Mouse (Mus musculus) liver, embryonic 11.5 days (tissue): Measurements from ENCODE around the gene Ranbp17. TPM values are rescaled to one million over a fixed set of nuclear protein-coding genes. Genes with fewer than 3 reads are reported as not detected.

Experiments
- ATAC-seq: fragments of 200-750 bp; cut with Nextera tagmentation; replicated peaks from 2 replicates; pipeline ENCODE4 v1.8.0; 2017; ENCODE audit warnings: moderate number of reproducible peaks, mild to moderate bottlenecking, moderate TSS enrichment, moderate library complexity; ENCODE audit not compliant: low FRiP score
- DNase-seq: peaks from one replicate; pipeline ENCODE4 v3.0.0-alpha.2; 2017; ENCODE audit warnings: low spot score
- H3K27ac ChIP-seq: fragments of 300-500 bp; sonication (generic); 2 replicates; pipeline ENCODE4 v1.5.1; 2014; ENCODE audit warnings: mild to moderate bottlenecking, low read depth, low read length, control low read depth
- H3K27me3 ChIP-seq: fragments of 300-500 bp; sonication (generic); replicated peaks from 2 replicates; pipeline ENCODE4 v1.6.1; 2014; ENCODE audit warnings: low read length, mixed read lengths; ENCODE audit not compliant: control insufficient read depth, insufficient read depth
- H3K36me3 ChIP-seq: fragments of 300-500 bp; sonication (generic); 2 replicates; pipeline ENCODE4 v1.6.1; 2014; ENCODE audit warnings: mild to moderate bottlenecking, low read length, moderate library complexity, mixed read lengths; ENCODE audit not compliant: control insufficient read depth, insufficient read depth
- H3K4me1 ChIP-seq: fragments of 300-500 bp; sonication (generic); replicated peaks from 2 replicates; pipeline ENCODE4 v1.6.1; 2014; ENCODE audit warnings: low read length, mixed read lengths; ENCODE audit not compliant: control insufficient read depth, insufficient read depth
- H3K4me2 ChIP-seq: fragments of 300-500 bp; sonication (generic); 2 replicates; pipeline ENCODE4 v1.6.1; 2014; ENCODE audit warnings: mild to moderate bottlenecking, control low read depth, moderate library complexity
- H3K4me3 ChIP-seq: fragments of 300-500 bp; sonication (generic); 2 replicates; pipeline ENCODE4 v1.5.1; 2014; ENCODE audit warnings: low read depth, low read length, control low read depth
- H3K9ac ChIP-seq: fragments of 300-500 bp; sonication (generic); 2 replicates; pipeline ENCODE4 v1.6.1; 2014; ENCODE audit warnings: low read depth, low read length, control low read depth
- H3K9me3 ChIP-seq: fragments of 300-500 bp; sonication (generic); 2 replicates; pipeline ENCODE4 v1.6.1; 2016; ENCODE audit warnings: low read length, inconsistent platforms, mixed read lengths; ENCODE audit not compliant: control insufficient read depth
- WGBS: fragments of 180-500 bp; shearing (Covaris S2); extraction: QIAGEN DNeasy Blood & Tissue Kit; methylation state at CpG from one replicate; pipeline ENCODE4 v1.1.7; 2014; 5-methylcytosine and 5-hydroxymethylcytosine counted together
- polyA plus RNA-seq: library from polyadenylated mRNA; unstranded; fragments of >200 nt; fragmentation: Nextera tagmentation; extraction: Ambion mirVana; gene quantifications from 2 replicates; pipeline ENCODE4 v1.2.1, GENCODE M21; 2014

Ranbp17 gene
- polyA plus RNA-seq, 1 experiment from 2014 or later: 8.5 TPM

DNA sequence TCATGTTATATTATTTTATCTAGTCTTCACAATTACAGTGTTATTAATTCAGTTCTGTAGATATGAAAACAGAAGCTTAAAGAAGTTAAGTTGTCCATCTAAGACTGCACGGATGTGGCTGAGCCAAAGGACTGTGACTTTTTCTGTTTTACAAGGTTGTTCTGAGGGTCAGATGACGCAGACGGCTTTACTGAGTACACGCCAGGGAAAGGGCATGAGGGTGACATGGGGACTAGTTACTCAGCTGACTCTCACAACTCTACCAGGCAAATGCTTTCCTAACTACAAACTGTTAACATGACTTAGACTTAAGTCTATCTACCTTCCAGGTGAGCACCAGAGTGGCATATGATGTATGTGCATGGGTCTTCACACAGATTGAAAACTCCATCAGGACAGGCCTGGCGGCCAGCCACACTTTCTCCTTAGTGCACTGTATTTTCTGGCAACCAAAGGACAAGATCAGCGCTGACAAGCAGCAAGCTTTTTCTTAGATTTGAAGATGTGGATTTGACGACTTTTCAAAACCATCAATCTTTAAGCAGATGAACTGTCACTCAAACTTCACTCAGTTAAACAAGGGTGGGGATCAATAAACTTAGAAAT, 194.4 kb downstream of the Ranbp17 start:
- no peaks in the 10 kb centered on the region for H3K4me1 ChIP-seq
- no peak overlapping the region for H3K9ac ChIP-seq
- H3K27me3 ChIP-seq: no peaks in the 10 kb centered on the region
- ATAC-seq (no peak), DNase-seq (no peak)
- 87% methylated on average over 7 of the region's 7 CpGs for WGBS
- H3K4me2 ChIP-seq: no peak overlapping the region
- H3K36me3 ChIP-seq: no peaks in the 10 kb centered on the region
- H3K27ac ChIP-seq: no peak overlapping the region
- no peak overlapping the region for H3K4me3 ChIP-seq
- H3K9me3 ChIP-seq: no peaks in the 10 kb centered on the region

DNA sequence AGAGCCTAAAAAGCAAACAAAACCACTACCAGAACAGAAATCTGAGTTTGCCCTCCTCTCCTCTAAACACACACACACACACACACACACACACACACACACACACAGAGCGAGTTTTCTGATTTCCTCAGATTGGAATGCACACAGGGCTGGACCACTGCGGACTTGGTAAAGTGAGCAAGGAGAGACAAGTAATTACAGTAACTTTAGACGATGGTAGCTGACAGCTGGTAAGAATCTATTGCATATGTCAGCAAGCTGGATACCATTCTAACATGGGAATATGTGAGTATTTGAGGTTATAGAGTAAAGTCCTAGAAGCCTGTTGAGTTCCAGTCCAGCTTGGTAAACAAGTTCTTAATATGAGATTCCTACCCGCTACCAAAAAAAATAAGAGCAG, 204.0 kb downstream of the Ranbp17 start:
- WGBS: 77% methylated on average over 4 of the region's 4 CpGs

DNA sequence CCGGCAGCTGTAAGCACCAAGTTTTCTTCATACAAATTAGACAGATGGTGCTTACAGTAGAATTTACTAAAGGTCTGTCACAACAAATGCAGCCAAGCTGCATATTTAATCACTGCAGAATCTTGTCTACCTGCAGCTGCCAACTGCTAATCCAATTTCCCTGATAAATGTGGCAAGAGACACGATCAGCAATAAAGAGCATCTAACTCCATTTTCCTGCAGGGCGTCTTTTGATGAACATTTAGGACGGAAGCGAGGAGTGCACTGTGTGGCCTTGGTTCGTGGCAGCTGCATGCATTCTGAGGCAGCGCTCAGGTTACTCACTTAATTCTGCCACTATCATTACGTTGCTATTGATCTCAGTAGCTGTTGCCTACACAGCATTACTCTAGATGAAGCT, 212.7 kb downstream of the Ranbp17 start:
- Histone ChIP-seq H3K9ac (no peak overlapping the region), H3K4me3 (no peak overlapping the region), H3K27me3 (no peaks in the 10 kb centered on the region), H3K4me1 (no peaks in the 10 kb centered on the region), H3K27ac (no peak overlapping the region), H3K9me3 (no peaks in the 10 kb centered on the region), H3K36me3 (no peaks in the 10 kb centered on the region), H3K4me2 (no peak overlapping the region)
- 79% methylated on average over 8 of the region's 8 CpGs for WGBS
- no peak for DNase-seq
- ATAC-seq: no peak

More for the DNA sequence above, 204.0 kb downstream of the Ranbp17 start:
- Histone ChIP-seq H3K36me3 (no peaks in the 10 kb centered on the region), H3K9ac (no peak overlapping the region), H3K4me1 (no peaks in the 10 kb centered on the region), H3K4me3 (no peak overlapping the region), H3K27me3 (no peaks in the 10 kb centered on the region), H3K4me2 (no peak overlapping the region), H3K27ac (no peak overlapping the region), H3K9me3 (no peaks in the 10 kb centered on the region)
- DNase-seq (no peak), ATAC-seq (no peak)

DNA sequence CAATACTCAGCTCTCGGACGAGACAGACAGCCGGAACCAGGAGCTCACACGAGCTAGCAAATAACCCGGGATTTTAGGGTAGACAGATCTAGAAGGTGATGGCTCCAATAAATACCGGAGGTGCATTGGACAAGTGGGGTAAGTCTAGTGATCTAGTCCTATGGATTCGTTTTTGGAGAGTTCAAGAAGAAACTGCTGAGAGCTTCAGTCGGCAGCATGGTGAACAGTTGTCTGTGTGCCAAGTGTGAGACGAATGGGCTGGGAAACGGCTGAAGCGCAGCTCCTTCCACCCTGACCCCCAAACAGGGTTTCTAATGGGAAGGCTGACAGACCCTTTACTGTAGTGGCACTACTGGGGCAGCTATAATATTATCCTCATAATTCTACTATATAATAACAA, 214.2 kb downstream of the Ranbp17 start:
- Histone ChIP-seq H3K36me3 (no peaks in the 10 kb centered on the region), H3K27ac (no peak overlapping the region), H3K9ac (no peak overlapping the region), H3K4me1 (no peaks in the 10 kb centered on the region), H3K27me3 (no peaks in the 10 kb centered on the region), H3K9me3 (no peaks in the 10 kb centered on the region), H3K4me3 (no peak overlapping the region), H3K4me2 (no peak overlapping the region)
- 80% methylated on average over 11 of the region's 11 CpGs for WGBS
- DNase-seq (no peak), ATAC-seq (no peak)

DNA sequence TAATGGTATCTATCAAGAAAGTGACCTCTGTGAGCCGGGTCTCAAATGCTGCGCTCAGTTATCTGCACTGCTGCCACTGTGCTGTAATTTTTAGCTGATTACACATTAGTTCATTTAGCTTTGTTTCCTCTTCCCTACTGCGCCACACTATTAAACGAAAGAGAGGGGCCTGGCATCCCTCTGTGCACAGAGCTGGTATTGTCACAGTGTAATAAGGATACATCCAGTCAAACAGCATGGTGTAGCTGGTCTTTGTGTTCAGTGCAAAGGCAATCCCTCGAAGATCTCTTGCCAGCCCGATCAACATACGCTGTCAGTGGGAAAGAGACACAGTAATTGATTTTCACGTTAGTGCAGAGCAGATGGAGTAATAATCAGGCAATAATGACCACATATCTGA, 216.4 kb downstream of the Ranbp17 start:
- H3K9me3 ChIP-seq: no peaks in the 10 kb centered on the region
- H3K27me3 ChIP-seq: no peaks in the 10 kb centered on the region
- no peaks in the 10 kb centered on the region for H3K36me3 ChIP-seq
- no peak overlapping the region for H3K4me2 ChIP-seq
- ATAC-seq (no peak), DNase-seq (no peak)
- H3K4me3 ChIP-seq: no peak overlapping the region
- H3K9ac ChIP-seq: no peak overlapping the region
- no peaks in the 10 kb centered on the region for H3K4me1 ChIP-seq
- no peak overlapping the region for H3K27ac ChIP-seq
- WGBS: 83% methylated on average over 8 of the region's 8 CpGs

DNA sequence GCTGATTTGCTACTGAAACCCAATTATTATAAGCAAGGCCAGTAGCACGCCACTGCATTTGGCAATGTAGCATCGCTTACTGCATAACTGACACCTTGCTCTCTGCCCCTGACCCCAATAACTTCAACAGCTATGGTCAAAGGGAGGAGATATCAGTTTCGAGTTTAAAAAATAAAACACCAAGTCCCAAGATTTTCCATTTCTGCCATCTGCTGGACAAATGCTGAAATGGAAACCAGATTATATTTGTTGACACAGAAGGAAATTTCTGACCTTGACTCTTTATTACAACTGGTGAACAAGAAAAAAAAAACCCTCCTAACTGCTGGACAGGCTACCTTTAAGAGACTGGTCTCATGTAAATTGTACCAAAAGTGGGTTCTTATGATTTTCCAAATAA, 218.1 kb downstream of the Ranbp17 start:
- whole genome bisulfite sequencing: 56% methylated on average over 3 of the region's 3 CpGs

DNA sequence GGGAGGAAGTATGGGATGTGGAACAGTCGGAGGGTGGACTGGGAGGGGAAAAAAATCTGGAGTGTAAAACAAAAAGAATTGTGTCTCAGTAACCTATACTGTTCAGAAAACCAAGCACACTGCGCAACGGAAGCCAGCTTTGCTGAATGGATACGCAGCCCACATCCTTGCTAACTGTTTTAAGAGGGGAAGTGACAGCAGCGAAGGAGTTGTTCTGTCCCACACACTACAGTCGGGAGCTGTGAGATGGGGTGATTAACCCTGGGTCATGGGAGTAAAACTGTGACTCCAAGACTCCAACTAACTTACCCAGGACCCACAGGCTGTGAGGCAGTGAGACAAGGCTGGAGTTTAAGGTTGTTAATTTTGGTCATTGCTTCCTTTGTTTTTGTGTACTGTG, 219.5 kb downstream of the Ranbp17 start:
- no peak for ATAC-seq
- no peak overlapping the region for H3K9ac ChIP-seq
- no peak overlapping the region for H3K27ac ChIP-seq
- H3K4me1 ChIP-seq: no peaks in the 10 kb centered on the region
- no peak for DNase-seq
- no peaks in the 10 kb centered on the region for H3K27me3 ChIP-seq
- H3K4me2 ChIP-seq: no peak overlapping the region
- no peak overlapping the region for H3K4me3 ChIP-seq
- H3K9me3 ChIP-seq: no peaks in the 10 kb centered on the region
- H3K36me3 ChIP-seq: no peaks in the 10 kb centered on the region
- 70% methylated on average over 6 of the region's 6 CpGs for WGBS

More for the DNA sequence above, 218.1 kb downstream of the Ranbp17 start:
- Histone ChIP-seq H3K27me3 (no peaks in the 10 kb centered on the region), H3K9me3 (no peaks in the 10 kb centered on the region), H3K36me3 (no peaks in the 10 kb centered on the region), H3K4me3 (no peak overlapping the region), H3K9ac (no peak overlapping the region), H3K4me1 (no peaks in the 10 kb centered on the region), H3K27ac (no peak overlapping the region), H3K4me2 (no peak overlapping the region)
- no peak for DNase-seq
- no peak for ATAC-seq

DNA sequence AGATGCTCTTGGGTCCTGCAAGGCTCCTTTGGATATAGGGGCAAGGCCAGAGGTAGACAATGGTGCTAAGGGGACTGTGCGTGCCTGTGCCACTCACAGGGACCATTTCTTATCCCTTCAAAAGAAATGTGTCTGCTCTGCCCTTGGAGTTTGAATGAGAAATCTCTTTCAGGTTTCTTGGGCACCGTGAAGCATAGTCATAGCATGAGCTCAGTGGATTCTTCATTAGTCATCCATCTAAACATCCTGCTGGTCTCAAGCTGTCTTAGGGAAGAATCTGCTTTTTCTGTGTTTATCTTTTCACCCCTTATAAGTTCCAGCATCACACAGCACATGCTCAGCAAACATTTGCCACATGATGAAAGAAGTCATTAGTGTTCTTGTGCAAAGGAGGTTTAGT, 235.0 kb downstream of the Ranbp17 start:
- H3K9ac ChIP-seq: no peak overlapping the region
- ATAC-seq (no peak), DNase-seq (no peak)
- no peaks in the 10 kb centered on the region for H3K9me3 ChIP-seq
- no peak overlapping the region for H3K27ac ChIP-seq
- no peaks in the 10 kb centered on the region for H3K27me3 ChIP-seq
- H3K36me3 ChIP-seq: no peaks in the 10 kb centered on the region
- H3K4me1 ChIP-seq: no peaks in the 10 kb centered on the region
- WGBS: 83% methylated on average over 2 of the region's 2 CpGs
- H3K4me2 ChIP-seq: no peak overlapping the region
- no peak overlapping the region for H3K4me3 ChIP-seq

DNA sequence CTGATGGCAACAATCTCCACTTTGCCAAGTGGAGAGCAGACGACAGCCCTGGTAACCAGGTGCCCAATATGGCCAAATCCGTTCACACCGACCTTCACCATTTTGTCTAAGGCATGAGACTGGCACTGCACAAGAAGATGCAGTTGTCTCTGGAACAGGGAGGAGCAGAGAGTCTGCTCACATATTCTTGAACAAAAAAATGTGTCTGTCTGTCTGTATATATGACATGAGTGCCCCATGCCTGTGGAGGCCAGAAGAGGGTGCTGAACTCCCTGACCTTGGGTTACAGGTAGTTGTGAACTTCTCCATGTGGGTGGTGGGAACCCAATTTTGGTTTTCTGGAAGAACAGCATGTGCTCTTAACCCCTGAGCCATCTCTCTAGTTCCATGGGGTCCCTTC, 236.9 kb downstream of the Ranbp17 start, which contains the start of gene Gm12117:
Gene Gm12117 (minus strand): TSS at position 101 of the 400 bp plus-strand sequence.
- ATAC-seq (no peak), DNase-seq (no peak)
- no peaks in the 10 kb centered on the region for H3K27me3 ChIP-seq
- 91% methylated on average over 3 of the region's 3 CpGs for WGBS
- no peak within 1 kb of the TSS for H3K4me3 ChIP-seq
- no peak within 1 kb of the TSS for H3K9ac ChIP-seq
- no peak within 1 kb of the TSS for H3K4me2 ChIP-seq
- no peaks in the 10 kb centered on the region for H3K4me1 ChIP-seq
- H3K36me3 ChIP-seq: no peaks in the 10 kb centered on the region
- H3K27ac ChIP-seq: no peak within 1 kb of the TSS
- H3K9me3 ChIP-seq: no peaks in the 10 kb centered on the region
